Mouse (Mus musculus): Measurements from ENCODE around the gene B230118H07Rik.
"Not testable (repeated sequence)": the region's sequence is repeated elsewhere in the genome, so short reads cannot be mapped to it uniquely, and the experiment has no call there.

The B230118H07Rik gene

DNA sequence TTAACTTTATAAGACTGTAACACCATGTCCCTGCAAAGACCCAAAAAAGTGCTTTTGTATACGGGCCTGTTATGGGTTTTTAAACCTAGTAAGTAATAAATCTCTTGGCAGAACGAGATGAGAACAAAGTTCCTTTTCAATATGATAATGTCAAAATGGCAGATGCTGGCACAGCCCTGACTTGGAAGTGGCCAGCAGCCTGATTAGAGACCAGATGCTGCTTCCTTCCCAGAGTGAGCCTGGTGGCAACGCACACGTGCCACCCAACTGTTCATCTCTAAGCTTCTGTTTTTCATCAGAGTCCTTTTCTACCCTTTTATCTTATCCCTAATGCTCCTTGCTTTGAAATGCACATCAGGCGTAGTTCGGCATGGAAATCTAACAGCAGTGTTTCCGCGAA lies 58.0 kb downstream of the B230118H07Rik start:
- no peak for DNase-seq (ENCODE audit: low spot score in 2 of 2)

- no peak for DNase-seq (ENCODE audit: low spot score in 2 of 2)
Observed at GRCm38 (mm10) chr2:101581418-101581817, 67.9 kb downstream of the B230118H07Rik start.

DNA sequence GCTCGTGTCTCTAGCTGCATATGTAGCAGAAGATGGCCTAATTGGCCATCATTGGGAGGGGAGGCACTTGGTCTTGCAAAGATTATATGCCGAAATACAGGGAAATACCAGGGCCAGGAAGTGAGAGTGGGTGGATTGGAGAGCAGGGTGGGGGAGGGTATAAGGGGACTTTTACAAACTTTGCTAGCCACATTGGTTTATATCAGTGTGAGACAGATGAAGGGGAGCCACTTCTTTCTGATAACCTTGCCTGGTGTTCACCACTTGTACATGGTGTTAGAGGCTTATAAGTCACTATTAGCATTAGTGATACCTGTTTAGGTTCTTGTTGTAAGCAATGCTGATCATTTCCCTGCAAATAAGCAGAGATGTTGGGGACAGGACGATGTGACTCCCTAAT lies 68.4 kb downstream of the B230118H07Rik start:
- no peak for DNase-seq (ENCODE audit: low spot score in 2 of 2)

GRCm38 (mm10) chr2:101580428-101580827 lies 68.9 kb downstream of the B230118H07Rik start:
- no peak for DNase-seq (ENCODE audit: low spot score in 2 of 2)

GRCm38 (mm10) chr2:101580027-101580426 lies 69.3 kb downstream of the B230118H07Rik start:
- DNase-seq (ENCODE audit: low spot score in 2 of 2), result no peak

- no peak for DNase-seq (ENCODE audit: low spot score in 2 of 2)
Observed at GRCm38 (mm10) chr2:101577243-101577642, 72.1 kb downstream of the B230118H07Rik start.

GRCm38 (mm10) chr2:101569230-101569629 lies 80.1 kb downstream of the B230118H07Rik start:
- no peak for DNase-seq (ENCODE audit: low spot score in 2 of 2)

DNA sequence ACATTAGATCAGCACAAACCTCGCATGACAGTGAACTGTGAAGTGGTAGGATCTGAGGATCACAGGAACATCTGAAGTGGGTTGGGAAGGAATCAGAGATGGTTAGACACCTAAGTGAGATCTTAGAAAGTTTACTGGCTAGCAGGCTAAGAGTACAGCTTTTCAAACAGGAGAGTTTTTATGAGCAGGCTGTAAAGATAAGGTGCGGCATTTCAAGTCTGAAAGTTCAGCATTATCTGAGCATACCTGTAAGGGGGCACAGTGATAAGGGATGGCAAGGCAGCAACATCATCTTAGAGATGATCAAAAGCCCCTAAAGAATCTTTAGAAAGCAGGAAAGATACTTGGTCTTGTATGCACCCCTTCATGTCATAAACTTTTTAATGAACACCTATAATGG lies 81.8 kb downstream of the B230118H07Rik start:
- no peak for DNase-seq (ENCODE audit: low spot score in 2 of 2)

- no peak for DNase-seq (ENCODE audit: low spot score in 2 of 2)
Observed at GRCm38 (mm10) chr2:101563776-101564175, 85.6 kb downstream of the B230118H07Rik start.

DNA sequence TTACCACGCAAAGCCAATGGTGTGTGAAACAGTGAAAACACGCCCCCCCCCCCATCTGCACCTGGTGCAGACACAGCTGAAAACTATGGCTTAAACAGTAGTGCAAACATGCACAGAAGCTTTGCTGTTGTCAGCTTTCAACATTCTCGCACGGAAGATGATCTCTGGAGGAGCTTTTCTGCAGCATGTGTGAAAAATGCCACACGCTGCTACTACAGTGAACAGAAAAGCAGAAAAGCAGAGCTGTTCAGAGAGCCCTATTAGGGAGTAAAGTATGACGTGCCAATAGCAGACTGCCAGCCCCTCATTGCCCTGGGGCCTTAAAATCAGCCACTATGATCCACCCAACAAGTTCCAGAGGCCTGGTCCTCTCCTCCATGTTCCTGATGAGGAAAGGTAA lies 86.1 kb downstream of the B230118H07Rik start:
- no peak for DNase-seq (ENCODE audit: low spot score in 2 of 2)

DNA sequence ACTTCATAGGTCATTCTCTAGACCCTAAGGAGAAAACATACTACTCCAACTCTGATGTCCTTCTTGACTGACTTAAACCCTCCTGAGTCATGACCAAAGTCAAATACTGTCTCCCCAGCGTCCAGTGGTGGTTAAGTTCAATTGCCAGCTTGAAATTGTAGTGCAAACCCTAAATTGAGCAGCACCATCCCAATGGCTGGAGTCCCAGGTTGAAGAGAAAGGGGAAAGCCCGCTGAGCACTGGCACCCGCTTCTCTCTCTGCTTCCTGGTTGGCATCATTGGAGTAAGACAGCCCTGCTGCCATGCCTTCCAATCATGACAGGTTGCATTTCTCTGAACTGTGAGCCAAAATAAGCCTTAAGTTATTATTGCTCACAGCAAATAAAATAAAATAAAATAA lies 89.9 kb downstream of the B230118H07Rik start:
- no peak for DNase-seq (ENCODE audit: low spot score in 2 of 2)

- DNase-seq (ENCODE audit: low spot score in 2 of 2), result no peak
Observed at GRCm38 (mm10) chr2:101555886-101556285, 93.4 kb downstream of the B230118H07Rik start.

GRCm38 (mm10) chr2:101553851-101554250 lies 95.5 kb downstream of the B230118H07Rik start:
- no peak for DNase-seq (ENCODE audit: low spot score in 2 of 2)

DNA sequence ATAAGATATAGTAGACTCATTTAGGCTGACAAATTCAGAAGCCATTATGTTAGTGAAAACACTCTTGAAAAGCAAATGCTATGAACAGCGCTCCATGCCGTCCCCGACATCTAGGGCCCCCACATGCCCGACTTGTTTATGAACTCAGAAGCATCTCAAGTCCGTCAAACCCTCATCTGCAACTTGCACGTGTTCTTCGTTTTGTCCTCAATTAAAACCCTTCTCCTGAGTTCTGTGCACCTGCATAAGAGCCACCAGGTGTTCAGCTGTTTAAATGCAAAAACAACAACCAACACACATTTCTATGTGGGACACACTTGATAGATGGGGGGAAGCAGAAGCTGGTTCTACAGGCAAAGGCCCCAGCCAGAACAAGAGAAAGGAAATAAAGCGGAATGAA lies 97.0 kb downstream of the B230118H07Rik start:
- DNase-seq (ENCODE audit: low spot score in 2 of 2), result no peak

DNA sequence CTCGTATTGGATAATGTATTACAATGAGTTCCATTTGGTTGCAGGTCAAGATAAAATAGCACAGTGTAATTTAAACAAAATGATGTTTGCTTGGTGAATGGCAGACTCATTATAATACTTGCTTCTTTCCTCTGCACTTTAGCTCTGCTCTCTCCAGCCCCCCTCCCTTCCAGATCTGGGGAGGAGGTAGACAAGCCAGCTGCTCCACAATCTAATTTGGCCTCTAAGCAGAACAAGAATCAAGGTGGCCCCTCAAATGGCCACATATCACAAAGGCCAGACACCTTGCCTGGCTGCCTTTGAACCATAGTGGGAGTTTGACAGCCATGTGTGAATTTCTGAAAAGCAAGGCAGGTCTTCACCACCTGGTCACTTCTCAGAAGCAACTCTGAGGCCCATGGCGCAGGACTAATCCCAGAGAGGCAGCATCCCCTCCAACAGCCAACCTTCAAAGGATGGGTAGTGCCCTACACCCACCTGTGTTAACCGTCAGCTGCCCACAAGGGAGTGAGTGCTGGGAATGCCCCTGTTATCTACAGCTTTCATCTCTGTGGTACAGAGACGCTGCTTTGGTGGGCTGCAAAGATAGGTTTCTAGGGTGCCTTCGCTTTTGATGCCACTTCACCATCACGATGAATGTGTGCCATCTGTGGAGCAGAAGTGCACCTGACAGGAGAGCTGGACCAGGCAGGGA lies 98.2 kb downstream of the B230118H07Rik start:
- no peak for DNase-seq (ENCODE audit: low spot score in 2 of 2)

GRCm38 (mm10) chr2:101550176-101550575 lies 99.2 kb downstream of the B230118H07Rik start:
- DNase-seq (ENCODE audit: low spot score in 2 of 2), result no peak

- DNase-seq (ENCODE audit: low spot score in 2 of 2), result no peak
Observed at GRCm38 (mm10) chr2:101548866-101549265, 100.5 kb downstream of the B230118H07Rik start.

DNA sequence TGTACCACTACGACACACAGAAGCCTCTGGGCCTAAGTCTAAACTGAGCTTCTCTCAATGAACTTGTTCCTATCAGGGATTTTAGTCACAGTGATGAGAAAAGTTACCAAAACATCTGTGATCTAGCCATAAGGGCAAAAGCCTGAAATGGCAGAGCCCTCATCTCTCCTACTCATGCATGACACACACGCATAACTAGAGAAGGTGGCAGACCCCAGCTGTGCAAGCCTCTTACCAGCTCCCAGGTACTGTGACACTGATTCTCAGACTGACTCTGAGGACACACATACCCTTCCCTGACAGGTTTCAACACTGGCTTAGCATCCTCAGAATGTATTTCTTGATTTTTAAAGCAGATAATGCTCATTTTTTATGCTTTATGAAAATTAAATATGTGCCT lies 103.7 kb downstream of the B230118H07Rik start:
- DNase-seq (ENCODE audit: low spot score in 2 of 2), result no peak

GRCm38 (mm10) chr2:101543704-101544417 lies 105.5 kb downstream of the B230118H07Rik start:
- no peak for DNase-seq (ENCODE audit: low spot score in 2 of 2)

DNA sequence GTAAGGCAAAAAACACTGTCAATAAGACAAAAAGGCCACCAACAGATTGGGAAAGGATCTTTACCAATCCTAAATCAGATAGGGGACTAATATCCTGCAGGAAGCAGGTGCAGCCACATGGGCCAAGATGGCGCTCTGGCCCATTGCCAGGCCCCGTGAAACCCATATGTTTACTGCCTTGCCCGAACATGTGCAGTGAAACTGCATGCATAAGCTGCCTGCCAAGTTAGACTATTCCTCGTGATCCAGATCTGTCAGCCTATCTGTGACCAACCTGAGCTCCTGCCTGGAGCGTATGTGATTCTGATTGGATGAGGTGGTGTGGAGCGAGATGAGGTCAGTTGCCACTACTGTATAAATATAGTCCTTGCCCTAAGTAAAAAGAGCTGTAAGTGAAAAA lies 112.4 kb downstream of the B230118H07Rik start:
- not testable (repeated sequence) for DNase-seq (ENCODE audit: low spot score in 2 of 2)

DNA sequence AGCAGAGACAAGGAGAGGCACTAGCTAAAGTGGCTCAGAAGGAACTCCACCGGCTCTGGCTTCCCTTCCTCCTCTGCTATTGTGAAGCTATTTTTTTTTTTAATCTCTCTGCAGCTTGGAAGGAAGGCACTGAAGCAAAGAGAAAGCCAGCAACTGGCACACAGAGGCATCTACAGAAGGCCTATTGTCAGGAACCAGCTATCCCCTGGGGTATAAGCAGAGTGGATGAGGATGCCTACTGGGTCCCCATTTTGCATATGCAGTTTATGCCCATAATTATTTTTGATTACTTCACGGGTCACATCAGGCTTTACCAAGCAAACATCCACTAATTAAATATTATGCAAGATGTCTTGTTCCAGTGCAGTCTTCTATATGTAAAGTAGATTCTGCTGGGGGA lies 115.6 kb downstream of the B230118H07Rik start:
- DNase-seq (ENCODE audit: low spot score in 2 of 2), result no peak

GRCm38 (mm10) chr2:101525503-101526381 lies 123.6 kb downstream of the B230118H07Rik start:
- no peak for DNase-seq (ENCODE audit: low spot score in 2 of 2)

Measured in urinary bladder, adult 18-20 months (tissue).